Mouse (Mus musculus) heart, adult 11 months (tissue): Measurements from ENCODE around the gene Slc25a12.

Source experiments
- DNase-seq: peaks from one replicate; pipeline ENCODE4 v3.0.0; 2022

The Slc25a12 gene

GRCm38 (mm10) chr2:71244807-71245206 lies 122.7 kb downstream of the Slc25a12 start:
- no peak for DNase-seq

DNA sequence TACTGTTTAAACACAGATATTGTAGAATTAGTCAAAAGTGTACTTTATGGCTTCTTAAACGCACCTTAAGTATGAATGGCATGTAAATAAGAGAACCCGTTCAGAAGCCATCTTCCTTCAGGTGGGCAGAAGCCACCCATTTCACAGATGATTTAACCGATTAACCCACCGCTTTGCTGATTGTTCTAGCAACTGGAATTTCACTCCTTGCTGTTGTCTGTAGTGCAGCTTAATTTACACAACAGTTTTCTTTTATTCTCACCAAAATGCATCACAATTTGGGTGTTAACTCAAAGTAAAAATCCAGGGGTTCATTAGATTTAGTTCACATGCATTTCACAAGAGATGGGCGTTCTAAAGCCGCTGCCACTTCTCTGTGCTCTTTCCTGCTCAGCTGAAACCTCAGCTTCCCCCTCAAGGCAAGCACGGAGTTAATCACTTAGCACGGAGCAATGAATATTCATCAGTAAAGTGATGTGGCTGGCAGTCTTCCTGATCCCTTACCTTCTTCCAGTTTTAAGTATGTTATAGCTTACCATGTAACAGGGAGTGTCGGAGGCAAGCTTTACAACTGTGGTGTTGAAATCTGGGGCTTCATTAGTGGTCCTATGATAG lies 124.4 kb downstream of the Slc25a12 start:
- no peak for DNase-seq

DNA sequence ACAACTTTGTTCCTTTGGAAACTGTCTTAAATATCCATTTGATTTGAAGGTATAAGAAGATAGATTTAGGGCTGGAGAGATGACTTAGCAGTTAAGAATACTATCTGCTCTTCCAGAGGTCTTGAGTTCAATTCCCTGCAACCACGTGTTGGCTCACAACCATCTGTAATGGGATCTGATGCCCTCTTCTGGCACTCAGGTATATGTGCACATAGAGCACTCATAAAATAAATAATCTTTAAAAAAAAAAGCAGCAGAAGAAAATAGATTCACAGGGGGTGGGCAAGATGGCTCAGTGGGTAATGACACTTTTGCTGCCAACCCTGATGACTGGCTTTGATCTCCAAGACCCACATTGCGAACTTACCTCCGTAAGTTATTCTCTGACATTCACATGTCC lies 125.4 kb downstream of the Slc25a12 start:
- no peak for DNase-seq

DNA sequence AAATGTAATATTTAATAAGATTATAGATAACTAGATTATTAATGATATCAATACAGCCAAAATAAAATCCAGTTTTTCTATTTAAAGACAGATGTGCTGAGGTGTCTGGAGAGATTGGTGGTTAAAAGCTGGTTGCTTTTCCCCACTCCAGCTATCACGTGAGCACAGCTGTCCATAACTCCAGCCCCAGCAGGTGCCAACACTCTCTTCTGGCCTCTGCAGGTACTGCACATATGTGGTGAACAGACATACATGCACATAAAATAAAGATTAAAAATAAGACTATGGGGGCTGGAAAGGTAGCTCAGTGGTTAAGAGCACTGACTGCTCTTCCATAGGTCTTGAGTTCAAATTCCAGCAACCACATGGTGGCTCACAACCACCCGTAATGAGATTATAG lies 126.0 kb downstream of the Slc25a12 start:
- no peak for DNase-seq

- no peak for DNase-seq
Measured at GRCm38 (mm10) chr2:71236009-71236408, 131.5 kb downstream of the Slc25a12 start.

GRCm38 (mm10) chr2:71235420-71235819 lies 132.1 kb downstream of the Slc25a12 start:
- no peak for DNase-seq

GRCm38 (mm10) chr2:71232976-71233375 lies 134.6 kb downstream of the Slc25a12 start:
- no peak for DNase-seq

GRCm38 (mm10) chr2:71231951-71232350 lies 135.6 kb downstream of the Slc25a12 start:
- DNase-seq, result no peak

- DNase-seq, result no peak
Measured at GRCm38 (mm10) chr2:71229603-71230002, 137.9 kb downstream of the Slc25a12 start.

DNA sequence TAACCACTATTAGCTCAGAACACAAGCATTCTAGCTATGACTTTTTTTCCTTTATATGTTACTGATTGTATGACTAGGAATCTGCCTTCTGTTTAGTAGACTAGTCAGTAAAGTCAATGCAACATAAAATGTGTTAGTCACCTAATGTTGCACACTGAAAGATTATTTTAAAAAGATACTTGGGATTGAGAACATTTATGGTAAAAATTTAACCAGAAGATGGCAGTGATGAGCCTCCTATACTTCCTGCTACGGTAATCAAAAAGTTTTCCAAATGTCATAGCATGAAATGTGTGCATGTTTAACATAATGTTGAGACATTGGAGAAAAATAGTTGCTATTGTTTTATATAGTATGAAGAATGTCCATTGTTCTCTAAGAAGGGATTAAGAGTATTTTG lies 140.2 kb downstream of the Slc25a12 start:
- no peak for DNase-seq
